Mouse (Mus musculus): ENCODE results near the gene Ptprn2.

DNA sequence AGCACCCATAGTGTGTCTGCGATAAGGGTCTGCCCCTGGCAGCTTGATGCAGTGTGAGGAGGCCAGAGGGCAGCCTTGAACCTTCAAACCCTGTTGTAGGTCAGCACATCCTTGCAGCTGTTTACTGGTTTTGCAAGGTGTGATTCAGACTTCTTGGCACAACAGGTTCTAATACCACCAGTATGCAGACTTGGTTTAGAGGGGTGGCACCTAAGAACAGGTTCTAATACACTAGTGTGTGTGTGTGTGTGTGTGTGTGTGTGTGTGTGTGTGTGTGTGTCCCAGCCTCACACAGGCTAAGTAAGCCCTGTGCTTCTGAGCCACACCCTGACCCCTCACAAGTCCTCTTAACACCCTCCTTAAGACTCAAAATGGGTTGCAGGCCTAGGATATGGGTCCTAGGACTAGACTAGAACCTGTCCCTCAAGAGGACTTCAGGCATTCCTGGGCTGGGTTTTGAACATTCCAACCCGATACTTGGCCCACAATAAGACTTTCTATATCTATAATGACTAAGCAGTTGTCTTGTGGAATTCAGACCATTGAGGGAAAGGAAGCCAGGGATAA, 770.3 kb downstream of the Ptprn2 start:
- no peak for TF ChIP-seq CTCF (IDR thresholded peaks at IDR 0.05; ENCODE audit: low read depth)
- TF ChIP-seq EP300 (IDR thresholded peaks at IDR 0.05; ENCODE audit: low read depth), result no peak

Measured in liver, postnatal 0 days (tissue).